Mouse (Mus musculus): ENCODE results near the gene Sgca.

DNA sequence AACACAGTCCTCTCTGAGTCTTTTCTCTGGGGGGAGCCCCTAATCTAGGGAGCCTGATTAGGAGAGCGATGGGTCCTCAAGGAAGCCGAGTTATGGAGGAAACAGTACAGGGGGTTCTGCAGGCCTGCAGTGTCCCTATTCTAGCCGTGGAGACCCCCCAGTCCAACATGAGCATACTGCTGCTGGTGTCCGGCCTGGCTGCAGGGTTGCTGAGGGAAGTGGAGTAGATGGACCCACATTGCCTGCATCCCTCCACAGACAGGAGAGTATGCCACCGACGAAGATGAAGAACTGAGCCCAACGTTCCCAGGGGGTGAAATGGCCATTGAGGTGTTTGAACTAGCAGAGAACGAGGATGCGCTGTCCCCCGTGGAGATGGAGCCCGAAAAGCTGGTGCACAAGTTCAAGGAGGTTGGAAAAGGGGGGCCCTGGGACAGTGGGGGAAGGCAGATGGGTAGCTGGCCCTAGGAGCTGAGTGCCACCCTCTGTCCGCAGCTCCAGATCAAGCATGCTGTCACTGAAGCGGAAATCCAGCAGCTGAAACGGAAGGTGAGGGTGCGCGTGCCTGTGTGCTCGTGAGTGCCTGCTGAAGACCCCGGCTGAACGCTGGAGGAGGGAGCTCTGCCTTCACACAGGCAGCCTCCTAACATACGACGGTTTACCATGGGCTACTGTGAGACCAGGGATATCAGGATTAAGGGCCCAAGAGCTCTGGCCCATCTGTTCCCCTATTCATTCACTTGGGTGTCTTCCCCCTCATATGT lies 25.6 kb upstream of the Sgca start:
- TF ChIP-seq CTCF (IDR thresholded peaks at IDR 0.05; ENCODE audit: control insufficient read depth, insufficient read depth, low read length) (no peak), POLR2A (IDR thresholded peaks at IDR 0.05; ENCODE audit: borderline replicate concordance, control insufficient read depth, low read depth, low read length) (no peak)

Data from bone marrow, adult 2 months (tissue).